Mouse (Mus musculus) CH12.LX (cell line): ENCODE data around the gene Clip1.

Experiments
- CTCF ChIP-seq, 2 experiments: IDR thresholded peaks in 1 of 2; conservative IDR thresholded peaks in 1 of 2; 2 replicates each; pipeline ENCODE4 v1.5.1; 2011 to 2012; ENCODE audit warnings: low read depth in 2 of 2, low read length in 2 of 2, improper control_type of control experiment in 1 of 2, inconsistent platforms in 1 of 2, mild to moderate bottlenecking in 1 of 2, moderate library complexity in 1 of 2
- EP300 ChIP-seq: IDR thresholded peaks from 2 replicates; pipeline ENCODE4 v1.6.1; 2011; ENCODE audit warnings: low read length, improper control_type of control experiment
- POLR2A ChIP-seq: IDR thresholded peaks from 2 replicates; pipeline ENCODE4 v1.6.1; 2011; ENCODE audit warnings: low read depth, mild to moderate bottlenecking, improper control_type of control experiment, low read length
- SIN3A ChIP-seq: IDR thresholded peaks from 2 replicates; pipeline ENCODE4 v1.6.1; 2012; ENCODE audit warnings: low read length, improper control_type of control experiment, inconsistent platforms
- TCF12 ChIP-seq: IDR thresholded peaks from 2 replicates; pipeline ENCODE4 v1.6.1; 2014; ENCODE audit warnings: low read depth, mild to moderate bottlenecking, inconsistent platforms, low read length, improper control_type of control experiment
- USF1 ChIP-seq: IDR thresholded peaks from 2 replicates; pipeline ENCODE4 v1.6.1; 2014; ENCODE audit warnings: low read depth, mild to moderate bottlenecking, inconsistent platforms, low read length, improper control_type of control experiment

DNA sequence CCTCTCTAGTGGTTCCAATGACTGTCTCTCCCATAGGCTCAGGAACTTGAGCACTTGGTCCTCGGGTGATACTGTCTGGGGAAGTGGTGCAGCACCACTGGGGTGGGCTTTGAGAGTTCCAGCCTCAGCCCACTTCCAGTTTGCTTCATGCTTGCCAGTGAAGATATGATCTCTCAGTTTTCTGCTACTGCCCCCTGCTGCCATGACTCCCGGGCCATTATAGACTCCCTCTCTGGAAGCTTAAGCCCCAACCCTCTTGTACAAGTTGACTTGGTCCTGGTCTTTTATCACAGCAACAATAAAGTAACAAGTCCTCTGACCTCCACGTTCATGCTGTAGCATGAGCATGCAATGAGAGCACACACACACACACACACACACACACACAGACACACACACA is 5.3 kb downstream of the Clip1 start:
- TF ChIP-seq USF1 (no peak), CTCF (conservative IDR thresholded peaks at IDR 0.05 in 1 of 2, IDR thresholded peaks at IDR 0.05 in 1 of 2; ENCODE audit: low read depth in 2 of 2, low read length in 2 of 2) (peak in 1 of 2 experiments; percentile 37; a peak in 2 of 4 replicates), EP300 (no peak), TCF12 (no peak), SIN3A (no peak), POLR2A (no peak)
